Mouse (Mus musculus): ENCODE measurements around the gene Neurod6. TPM values are rescaled to one million over a fixed set of nuclear protein-coding genes. Genes with fewer than 3 reads are reported as not detected.
"Not testable (repeated sequence)": the region's sequence is repeated elsewhere in the genome, so short reads cannot be mapped to it uniquely, and the experiment has no call there.

Gene Neurod6
- polyA plus RNA-seq (2014; fragmentation: Nextera tagmentation; extraction: Ambion mirVana) = not detected in 2 replicates

- H3K27me3 ChIP-seq (ENCODE audit: control insufficient read depth, insufficient read depth, low read length) = 0 out of 2 replicates have a peak, but pooled peaks cover 7% of the 10 kb centered on the region
- 83% methylated on average over 4 of the region's 4 CpGs for WGBS
- no peaks in the 10 kb centered on the region for H3K36me3 ChIP-seq (ENCODE audit: control insufficient read depth, insufficient read depth, low read length)
- ATAC-seq (ENCODE audit: insufficient number of reproducible peaks, low FRiP score, low TSS enrichment, low read depth) (no peak), DNase-seq (ENCODE audit: low spot score) (no peak)
- no peak within 1 kb of the TSS for H3K4me3 ChIP-seq (ENCODE audit: low read depth, low read length)
- no peak within 1 kb of the TSS for H3K4me2 ChIP-seq (ENCODE audit: low read depth, severe bottlenecking)
- H3K9me3 ChIP-seq (ENCODE audit: control insufficient read depth, low read length) = no peaks in the 10 kb centered on the region
- no peak within 1 kb of the TSS for H3K27ac ChIP-seq (replicated peaks; ENCODE audit: low read depth, low read length)
- H3K9ac ChIP-seq (ENCODE audit: low read length) = no peak within 1 kb of the TSS
- H3K4me1 ChIP-seq (ENCODE audit: control insufficient read depth, insufficient read depth, low read length) = no peaks in the 10 kb centered on the region
These were observed at the start of gene Neurod6 for GRCm38 (mm10) chr6:55680974-55681373. Gene Neurod6, minus strand, starts transcription at chr6:55681263.

DNA sequence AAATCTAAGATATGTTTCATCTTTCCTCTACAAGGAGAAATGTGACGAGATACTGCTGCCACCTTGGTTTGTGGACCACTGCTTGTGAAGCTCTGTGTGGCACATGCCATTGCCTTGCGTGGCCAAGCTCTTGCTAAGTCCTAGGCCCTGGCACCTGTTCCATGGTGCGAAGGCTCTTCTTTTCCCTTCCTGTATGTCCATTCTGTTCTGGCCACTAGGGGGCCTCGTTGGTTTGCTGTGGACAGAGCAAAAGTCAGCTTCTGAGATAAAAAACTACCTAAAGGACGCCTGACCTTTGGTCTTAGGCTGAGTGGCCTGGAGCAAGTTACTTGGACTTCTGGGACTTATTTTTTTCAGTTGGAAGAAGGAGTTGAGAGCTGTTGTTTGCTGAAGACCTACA is 36.1 kb upstream of the Neurod6 start:
- Histone ChIP-seq H3K4me1 (ENCODE audit: control insufficient read depth, insufficient read depth, low read length) (no peaks in the 10 kb centered on the region), H3K9ac (ENCODE audit: low read length) (no peak overlapping the region), H3K4me2 (ENCODE audit: low read depth, severe bottlenecking) (no peak overlapping the region), H3K27me3 (ENCODE audit: control insufficient read depth, insufficient read depth, low read length) (no peaks in the 10 kb centered on the region), H3K9me3 (ENCODE audit: control insufficient read depth, low read length) (no peaks in the 10 kb centered on the region), H3K36me3 (ENCODE audit: control insufficient read depth, insufficient read depth, low read length) (no peaks in the 10 kb centered on the region), H3K27ac (replicated peaks; ENCODE audit: low read depth, low read length) (no peak overlapping the region), H3K4me3 (ENCODE audit: low read depth, low read length) (no peak overlapping the region)
- DNase-seq (ENCODE audit: low spot score) (peak; percentile 75), ATAC-seq (ENCODE audit: insufficient number of reproducible peaks, low FRiP score, low TSS enrichment, low read depth) (no peak)
- WGBS = 30% methylated on average over 5 of the region's 5 CpGs

DNA sequence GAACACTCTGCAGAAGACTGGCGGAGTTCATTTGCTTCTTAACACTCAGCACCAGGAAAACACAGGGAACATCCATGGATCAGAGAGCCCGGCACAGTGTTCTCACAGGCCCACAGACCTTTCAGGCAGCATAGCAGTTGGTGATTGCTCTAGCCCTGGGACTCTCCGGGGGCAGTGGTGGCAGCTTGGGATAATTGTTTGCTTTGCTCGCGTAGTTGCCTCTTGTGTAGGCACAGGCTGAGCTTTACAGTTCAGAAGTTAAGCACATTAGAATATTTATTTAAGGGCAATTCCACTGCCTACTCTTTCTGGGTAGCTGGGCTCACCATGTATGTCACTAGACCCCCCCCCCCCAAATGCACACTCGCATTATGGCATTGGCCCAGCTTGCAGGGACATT is 34.4 kb upstream of the Neurod6 start:
- no peaks in the 10 kb centered on the region for H3K36me3 ChIP-seq (ENCODE audit: control insufficient read depth, insufficient read depth, low read length)
- H3K27ac ChIP-seq (replicated peaks; ENCODE audit: low read depth, low read length) = no peak overlapping the region
- ATAC-seq (ENCODE audit: insufficient number of reproducible peaks, low FRiP score, low TSS enrichment, low read depth) (no peak), DNase-seq (ENCODE audit: low spot score) (no peak)
- no peaks in the 10 kb centered on the region for H3K4me1 ChIP-seq (ENCODE audit: control insufficient read depth, insufficient read depth, low read length)
- H3K4me2 ChIP-seq (ENCODE audit: low read depth, severe bottlenecking) = no peak overlapping the region
- 91% methylated on average over 6 of the region's 6 CpGs for WGBS
- no peak overlapping the region for H3K4me3 ChIP-seq (ENCODE audit: low read depth, low read length)
- H3K9me3 ChIP-seq (ENCODE audit: control insufficient read depth, low read length) = no peaks in the 10 kb centered on the region
- H3K9ac ChIP-seq (ENCODE audit: low read length) = no peak overlapping the region
- H3K27me3 ChIP-seq (ENCODE audit: control insufficient read depth, insufficient read depth, low read length) = no peaks in the 10 kb centered on the region

GRCm38 (mm10) chr6:55710913-55711312 is 29.9 kb upstream of the Neurod6 start:
- not testable (repeated sequence) for H3K4me2 ChIP-seq (ENCODE audit: low read depth, severe bottlenecking); DNase-seq (ENCODE audit: low spot score); H3K27ac ChIP-seq (replicated peaks; ENCODE audit: low read depth, low read length); H3K27me3 ChIP-seq (ENCODE audit: control insufficient read depth, insufficient read depth, low read length); ATAC-seq (ENCODE audit: insufficient number of reproducible peaks, low FRiP score, low TSS enrichment, low read depth); H3K4me3 ChIP-seq (ENCODE audit: low read depth, low read length); H3K4me1 ChIP-seq (ENCODE audit: control insufficient read depth, insufficient read depth, low read length); H3K36me3 ChIP-seq (ENCODE audit: control insufficient read depth, insufficient read depth, low read length); H3K9ac ChIP-seq (ENCODE audit: low read length); H3K9me3 ChIP-seq (ENCODE audit: control insufficient read depth, low read length)
- WGBS = 95% methylated on average over 4 of the region's 4 CpGs

DNA sequence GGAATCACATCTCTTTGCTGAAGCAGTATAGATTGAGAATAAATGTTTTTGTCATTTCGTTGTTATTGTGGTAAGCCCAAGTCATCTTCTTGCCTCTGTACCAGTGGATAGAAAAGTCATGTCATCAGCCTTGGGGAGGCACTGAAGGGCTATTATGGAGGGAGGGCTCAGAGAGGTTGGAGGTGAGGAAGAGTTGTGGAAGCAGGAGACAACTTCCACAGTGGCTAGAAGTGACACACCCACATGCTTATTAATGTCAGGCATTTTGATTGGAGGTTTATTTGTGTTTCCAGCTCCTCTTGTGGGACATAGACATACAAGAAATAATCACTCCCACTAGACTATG is 23.7 kb upstream of the Neurod6 start:
- no peak for ATAC-seq (ENCODE audit: insufficient number of reproducible peaks, low FRiP score, low TSS enrichment, low read depth)
- Histone ChIP-seq H3K27ac (replicated peaks; ENCODE audit: low read depth, low read length) (no peak overlapping the region), H3K4me2 (ENCODE audit: low read depth, severe bottlenecking) (no peak overlapping the region), H3K9ac (ENCODE audit: low read length) (no peak overlapping the region), H3K36me3 (ENCODE audit: control insufficient read depth, insufficient read depth, low read length) (no peaks in the 10 kb centered on the region), H3K4me3 (ENCODE audit: low read depth, low read length) (no peak overlapping the region), H3K9me3 (ENCODE audit: control insufficient read depth, low read length) (no peaks in the 10 kb centered on the region), H3K4me1 (ENCODE audit: control insufficient read depth, insufficient read depth, low read length) (no peaks in the 10 kb centered on the region), H3K27me3 (ENCODE audit: control insufficient read depth, insufficient read depth, low read length) (no peaks in the 10 kb centered on the region)
- DNase-seq (ENCODE audit: low spot score) = no peak
- WGBS = 88% methylated on average over 1 of the region's 1 CpGs

DNA sequence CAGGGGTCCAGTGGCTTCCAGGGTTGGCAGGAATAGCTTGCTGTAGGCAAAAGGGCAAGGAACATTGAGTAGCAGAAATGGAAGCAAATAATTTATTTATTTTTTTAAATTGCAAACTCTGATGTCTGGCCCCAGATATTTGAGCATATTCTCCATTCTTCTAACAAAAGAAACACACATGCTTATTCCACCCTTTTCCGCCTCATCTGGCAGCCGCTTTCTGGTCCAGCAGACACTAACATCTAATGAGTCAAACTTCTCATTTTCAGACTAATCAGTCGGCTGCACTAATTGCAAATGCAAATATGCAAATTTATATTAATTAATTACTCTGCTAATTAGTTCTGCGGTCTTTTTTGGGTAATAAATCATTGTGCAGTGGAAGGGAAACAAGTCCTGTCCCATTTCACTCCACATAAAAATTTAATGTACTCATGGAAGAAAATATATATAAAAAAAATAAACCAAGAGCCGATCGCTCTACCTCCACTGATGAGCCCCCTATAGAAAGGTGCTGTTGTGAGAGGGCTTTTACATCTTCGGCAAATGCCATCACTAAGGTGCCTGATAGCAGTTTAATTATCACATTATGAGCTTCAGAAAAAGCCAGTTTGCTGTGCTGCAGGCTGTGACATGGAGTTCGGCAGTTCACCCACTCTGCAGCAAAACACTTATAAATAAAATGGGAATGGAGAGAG is 23.1 kb upstream of the Neurod6 start:
- Histone ChIP-seq H3K9ac (ENCODE audit: low read length) (no peak overlapping the region), H3K27ac (replicated peaks; ENCODE audit: low read depth, low read length) (no peak overlapping the region), H3K4me2 (ENCODE audit: low read depth, severe bottlenecking) (no peak overlapping the region), H3K4me3 (ENCODE audit: low read depth, low read length) (no peak overlapping the region), H3K27me3 (ENCODE audit: control insufficient read depth, insufficient read depth, low read length) (no peaks in the 10 kb centered on the region), H3K4me1 (ENCODE audit: control insufficient read depth, insufficient read depth, low read length) (no peaks in the 10 kb centered on the region), H3K9me3 (ENCODE audit: control insufficient read depth, low read length) (no peaks in the 10 kb centered on the region), H3K36me3 (ENCODE audit: control insufficient read depth, insufficient read depth, low read length) (no peaks in the 10 kb centered on the region)
- ATAC-seq (ENCODE audit: insufficient number of reproducible peaks, low FRiP score, low TSS enrichment, low read depth) (no peak), DNase-seq (ENCODE audit: low spot score) (no peak)
- WGBS = 90% methylated on average over 8 of the region's 8 CpGs

GRCm38 (mm10) chr6:55700392-55701386 is 19.6 kb upstream of the Neurod6 start:
- Histone ChIP-seq H3K27ac (replicated peaks; ENCODE audit: low read depth, low read length) (no peak overlapping the region), H3K4me1 (ENCODE audit: control insufficient read depth, insufficient read depth, low read length) (no peaks in the 10 kb centered on the region), H3K4me2 (ENCODE audit: low read depth, severe bottlenecking) (no peak overlapping the region), H3K27me3 (ENCODE audit: control insufficient read depth, insufficient read depth, low read length) (no peaks in the 10 kb centered on the region), H3K9me3 (ENCODE audit: control insufficient read depth, low read length) (no peaks in the 10 kb centered on the region), H3K9ac (ENCODE audit: low read length) (no peak overlapping the region), H3K36me3 (ENCODE audit: control insufficient read depth, insufficient read depth, low read length) (no peaks in the 10 kb centered on the region), H3K4me3 (ENCODE audit: low read depth, low read length) (no peak overlapping the region)
- DNase-seq (ENCODE audit: low spot score) = no peak
- no peak for ATAC-seq (ENCODE audit: insufficient number of reproducible peaks, low FRiP score, low TSS enrichment, low read depth)
- WGBS = 29% methylated on average over 4 of the region's 4 CpGs

DNA sequence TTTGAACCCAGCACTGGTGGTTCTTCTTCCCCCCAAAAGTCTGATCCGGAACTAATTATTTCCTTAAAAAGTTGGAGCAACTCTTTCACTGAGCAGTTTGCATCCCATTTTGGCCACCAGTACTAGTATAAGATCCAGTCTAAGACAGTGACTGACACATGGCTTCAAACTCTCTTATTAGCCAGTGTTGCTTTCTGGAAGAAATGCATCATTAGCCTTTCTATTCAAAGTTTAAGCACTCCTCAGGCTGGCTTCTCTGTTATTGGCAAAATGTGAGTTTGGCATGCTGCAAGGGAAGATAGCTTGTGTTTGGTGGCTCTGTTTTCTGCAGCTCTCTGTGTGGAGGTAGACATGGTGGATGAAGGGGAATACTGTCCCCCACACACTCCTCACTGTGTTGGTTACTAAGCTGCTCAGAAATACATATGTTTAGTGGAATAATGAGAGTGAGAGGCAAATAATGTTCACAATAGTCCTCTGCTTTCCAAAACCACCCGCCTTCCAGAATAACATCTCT is 9.0 kb upstream of the Neurod6 start:
- no peaks in the 10 kb centered on the region for H3K9me3 ChIP-seq (ENCODE audit: control insufficient read depth, low read length)
- no peak overlapping the region for H3K27ac ChIP-seq (replicated peaks; ENCODE audit: low read depth, low read length)
- H3K27me3 ChIP-seq (ENCODE audit: control insufficient read depth, insufficient read depth, low read length) = no peaks in the 10 kb centered on the region
- no peak overlapping the region for H3K4me2 ChIP-seq (ENCODE audit: low read depth, severe bottlenecking)
- WGBS = 94% methylated on average over 2 of the region's 2 CpGs
- no peaks in the 10 kb centered on the region for H3K36me3 ChIP-seq (ENCODE audit: control insufficient read depth, insufficient read depth, low read length)
- no peak overlapping the region for H3K9ac ChIP-seq (ENCODE audit: low read length)
- no peak overlapping the region for H3K4me3 ChIP-seq (ENCODE audit: low read depth, low read length)
- no peak for DNase-seq (ENCODE audit: low spot score)
- H3K4me1 ChIP-seq (ENCODE audit: control insufficient read depth, insufficient read depth, low read length) = no peaks in the 10 kb centered on the region
- no peak for ATAC-seq (ENCODE audit: insufficient number of reproducible peaks, low FRiP score, low TSS enrichment, low read depth)

Data from limb, embryonic 11.5 days (tissue).